Mouse (Mus musculus) cerebellum, postnatal 4 days (tissue): ENCODE results near the gene Bcl11b.

Experiments
- DNase-seq, 2 experiments: peaks; one replicate each; pipeline ENCODE4 v3.0.0; 2022; ENCODE audit warnings: low spot score in 2 of 2, mixed read lengths in 1 of 2

Bcl11b gene

GRCm38 (mm10) chr12:107971081-107971780, 32.2 kb downstream of the Bcl11b start:
- no peak for DNase-seq

- DNase-seq, result no peak
These were observed 32.8 kb downstream of the Bcl11b start for GRCm38 (mm10) chr12:107970637-107971036.

- DNase-seq, result no peak
These were observed 33.5 kb downstream of the Bcl11b start for GRCm38 (mm10) chr12:107969841-107970371.

- DNase-seq, result no peak
These were observed 34.3 kb downstream of the Bcl11b start for GRCm38 (mm10) chr12:107969126-107969525.

- DNase-seq, result no peak
These were observed 35.1 kb downstream of the Bcl11b start for GRCm38 (mm10) chr12:107968331-107968730.

- no peak for DNase-seq
These were observed 36.4 kb downstream of the Bcl11b start for GRCm38 (mm10) chr12:107967026-107967425.

GRCm38 (mm10) chr12:107965103-107965502, 38.3 kb downstream of the Bcl11b start:
- DNase-seq, result no peak

- no peak for DNase-seq
These were observed 38.9 kb downstream of the Bcl11b start for GRCm38 (mm10) chr12:107964396-107965085.

- DNase-seq, result no peak
These were observed 40.5 kb downstream of the Bcl11b start for GRCm38 (mm10) chr12:107962852-107963251.

GRCm38 (mm10) chr12:107961843-107962242, 41.6 kb downstream of the Bcl11b start:
- no peak for DNase-seq

- DNase-seq, result no peak
These were observed 42.5 kb downstream of the Bcl11b start for GRCm38 (mm10) chr12:107960789-107961491.

GRCm38 (mm10) chr12:107960365-107960764, 43.0 kb downstream of the Bcl11b start:
- DNase-seq, result no peak

GRCm38 (mm10) chr12:107959872-107960271, 43.5 kb downstream of the Bcl11b start:
- DNase-seq, result no peak

- no peak for DNase-seq
These were observed 50.2 kb downstream of the Bcl11b start for GRCm38 (mm10) chr12:107953044-107953684.

- no peak for DNase-seq
These were observed 51.1 kb downstream of the Bcl11b start for GRCm38 (mm10) chr12:107952318-107952724.

- DNase-seq, result no peak
These were observed 52.7 kb downstream of the Bcl11b start for GRCm38 (mm10) chr12:107950667-107951179.

GRCm38 (mm10) chr12:107949416-107949815, 54.0 kb downstream of the Bcl11b start:
- no peak for DNase-seq

- no peak for DNase-seq
These were observed 61.3 kb downstream of the Bcl11b start for GRCm38 (mm10) chr12:107942100-107942499.

GRCm38 (mm10) chr12:107940774-107941173, 62.6 kb downstream of the Bcl11b start:
- no peak for DNase-seq

GRCm38 (mm10) chr12:107939177-107939576, 64.2 kb downstream of the Bcl11b start:
- no peak for DNase-seq

GRCm38 (mm10) chr12:107936972-107937371, 66.4 kb downstream of the Bcl11b start:
- no peak for DNase-seq

- no peak for DNase-seq
These were observed 67.0 kb downstream of the Bcl11b start for GRCm38 (mm10) chr12:107936406-107936805.
